Mouse (Mus musculus) kidney, postnatal 10 days (tissue): ENCODE measurements around the gene Cd24a.

Source experiments
- DNase-seq: peaks from one replicate; pipeline ENCODE4 v3.0.0; 2021; ENCODE audit warnings: mixed read lengths

Gene Cd24a

GRCm38 (mm10) chr10:43584538-43584937, 6.5 kb downstream of the Cd24a start:
- no peak for DNase-seq

- DNase-seq: peak; percentile 19
Measured at GRCm38 (mm10) chr10:43588470-43589177, 10.5 kb downstream of the Cd24a start.

GRCm38 (mm10) chr10:43591477-43591876, 13.4 kb downstream of the Cd24a start:
- DNase-seq: no peak

- no peak for DNase-seq
Measured at GRCm38 (mm10) chr10:43593182-43593581, 15.1 kb downstream of the Cd24a start.

- DNase-seq: no peak
Measured at GRCm38 (mm10) chr10:43594187-43594586, 16.1 kb downstream of the Cd24a start.

- DNase-seq: no peak
Measured at GRCm38 (mm10) chr10:43594894-43595293, 16.8 kb downstream of the Cd24a start.

- no peak for DNase-seq
Measured at GRCm38 (mm10) chr10:43598067-43598726, 20.1 kb downstream of the Cd24a start.

GRCm38 (mm10) chr10:43601039-43601438, 23.0 kb downstream of the Cd24a start:
- DNase-seq: no peak

GRCm38 (mm10) chr10:43601511-43602396, 23.7 kb downstream of the Cd24a start:
- no peak for DNase-seq

- no peak for DNase-seq
Measured at GRCm38 (mm10) chr10:43603975-43604686, 26.0 kb downstream of the Cd24a start.

- DNase-seq: no peak
Measured at GRCm38 (mm10) chr10:43604687-43605250, 26.7 kb downstream of the Cd24a start.

- DNase-seq: no peak
Measured at GRCm38 (mm10) chr10:43605901-43606300, 27.8 kb downstream of the Cd24a start.

GRCm38 (mm10) chr10:43609507-43609906, 31.4 kb downstream of the Cd24a start:
- no peak for DNase-seq

- DNase-seq: no peak
Measured at GRCm38 (mm10) chr10:43609958-43610357, 31.9 kb downstream of the Cd24a start.

- DNase-seq: no peak
Measured at GRCm38 (mm10) chr10:43611081-43611480, 33.0 kb downstream of the Cd24a start.

GRCm38 (mm10) chr10:43619059-43619531, 41.0 kb downstream of the Cd24a start:
- no peak for DNase-seq

GRCm38 (mm10) chr10:43619939-43620338, 41.9 kb downstream of the Cd24a start:
- no peak for DNase-seq

GRCm38 (mm10) chr10:43623510-43623909, 45.4 kb downstream of the Cd24a start:
- no peak for DNase-seq

- no peak for DNase-seq
Measured at GRCm38 (mm10) chr10:43624362-43624761, 46.3 kb downstream of the Cd24a start.

- no peak for DNase-seq
Measured at GRCm38 (mm10) chr10:43624791-43625398, 46.8 kb downstream of the Cd24a start.

GRCm38 (mm10) chr10:43625578-43625977, 47.5 kb downstream of the Cd24a start:
- DNase-seq: no peak

- DNase-seq: no peak
Measured at GRCm38 (mm10) chr10:43629216-43629615, 51.1 kb downstream of the Cd24a start.
